Mouse (Mus musculus): Measurements from ENCODE around the gene Spn.

Gene Spn

DNA sequence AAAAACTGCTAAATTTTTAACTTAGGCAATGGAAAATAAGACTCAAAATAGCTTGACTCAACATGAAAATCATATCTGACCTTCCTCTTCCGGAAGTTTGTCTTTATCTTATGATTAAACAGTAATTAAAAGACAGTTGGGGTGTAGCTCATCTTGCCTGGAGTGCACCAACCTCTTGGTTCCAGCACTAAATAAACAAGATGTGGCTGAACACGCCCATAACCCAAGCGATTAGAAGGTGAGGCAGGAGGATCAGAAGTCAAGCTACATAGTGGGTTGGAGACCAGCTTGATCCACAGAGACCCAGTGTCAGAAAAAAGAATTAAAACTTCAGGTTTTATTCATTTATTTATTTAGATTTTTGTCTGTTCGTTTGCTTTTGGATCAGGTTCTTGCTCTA is 53.9 kb downstream of the Spn start:
- CTCF ChIA-PET = interaction anchor here in 3 of 4 experiments (0.6 to 1.5 kb wide), 3 partner anchors 20 to 434 kb away, joined by 3 to 6 read pairs (median 4); no protein-coding TSS in a partner anchor
- POLR2A ChIA-PET = interaction anchor here in 2 of 4 experiments (0.7 to 1.3 kb wide), 2 partner anchors 41 to 180 kb away, joined by 3 to 4 read pairs; partner anchors contain the start of gene Kif22 (in 1 of the 2)

- ChIA-PET CTCF (interaction anchor here in 2 of 4 experiments (1.0 to 1.6 kb wide), 2 partner anchors 8 to 21 kb away, joined by 3 read pairs; partner anchors contain the start of gene AI467606 (in 1 of the 2)), POLR2A (interaction anchor here in 2 of 4 experiments (0.7 to 1.3 kb wide), 4 partner anchors 12 to 57 kb away, joined by 3 to 5 read pairs (median 3); partner anchors contain the start of genes Kif22 (in 2 of the 2) and Maz (in 1 of the 2))
These were observed 54.6 kb downstream of the Spn start for GRCm38 (mm10) chr7:127082995-127083394.

GRCm38 (mm10) chr7:127082271-127082670 is 55.4 kb downstream of the Spn start:
- CTCF ChIA-PET = interaction anchor here in 3 of 4 experiments (0.5 to 1.6 kb wide), 5 partner anchors 9 to 284 kb away, joined by 3 to 4 read pairs (median 3); partner anchors contain the start of genes AI467606 (in 1 of the 3), Hirip3 (in 1 of the 3) and Ino80e (in 1 of the 3)
- POLR2A ChIA-PET = interaction anchor here in 2 of 4 experiments (0.7 to 1.3 kb wide), 3 partner anchors 12 to 56 kb away, joined by 3 to 5 read pairs (median 3); partner anchors contain the start of genes Kif22 (in 1 of the 2) and Maz (in 1 of the 2)
